Mouse (Mus musculus): ENCODE measurements around the gene Cdipt.

The Cdipt gene

DNA sequence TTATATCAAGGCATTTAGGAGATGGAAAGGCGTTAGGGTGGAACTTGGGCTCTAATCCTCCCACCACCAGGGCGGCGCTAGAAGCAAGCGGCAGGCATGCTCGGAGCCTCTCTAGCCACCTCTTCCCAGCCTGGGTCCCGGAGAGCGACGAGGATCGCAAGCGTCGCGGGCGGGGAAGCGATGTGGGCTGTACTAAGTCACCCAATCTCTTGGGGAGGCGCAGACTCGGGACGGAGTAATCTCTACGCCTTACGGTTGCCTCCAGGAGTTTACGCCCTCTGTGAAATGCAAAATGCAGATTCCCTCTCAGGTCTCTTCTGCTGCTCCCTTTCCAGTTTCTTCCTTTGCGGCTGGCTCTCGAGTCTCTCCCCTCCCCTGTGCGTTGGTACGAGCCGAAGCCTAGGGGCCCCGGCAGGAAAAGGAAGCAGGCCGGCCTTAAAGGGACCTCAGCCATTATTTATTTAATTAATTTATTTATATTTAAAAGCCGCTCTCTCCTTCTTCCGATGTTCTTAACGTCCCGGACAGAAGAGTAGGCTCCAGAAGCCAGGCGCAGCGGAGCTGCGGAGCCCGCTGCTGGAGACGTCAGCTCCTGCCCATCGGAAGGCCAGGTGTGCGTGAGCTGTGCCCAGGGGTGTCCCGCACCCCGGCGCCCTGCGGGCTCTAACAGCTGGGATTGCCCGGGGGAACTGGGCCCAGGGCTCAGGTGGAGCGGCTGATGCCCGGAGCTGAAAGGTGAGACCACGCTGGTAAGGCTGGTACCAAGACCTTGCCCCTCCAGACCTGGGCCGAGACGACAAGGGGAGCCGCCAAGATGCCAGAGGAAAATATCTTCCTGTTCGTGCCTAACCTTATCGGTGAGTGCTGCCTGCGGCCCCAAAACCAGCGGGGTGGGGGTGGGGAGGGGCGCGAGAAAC lies 494 bp downstream of the Cdipt start, which contains the start of gene Cdiptos:
TSS of gene Cdiptos (minus strand) at position 149 of the 917 bp plus-strand sequence.
- peak; percentile 97 for DNase-seq (ENCODE audit: low read depth, low spot score)

DNA sequence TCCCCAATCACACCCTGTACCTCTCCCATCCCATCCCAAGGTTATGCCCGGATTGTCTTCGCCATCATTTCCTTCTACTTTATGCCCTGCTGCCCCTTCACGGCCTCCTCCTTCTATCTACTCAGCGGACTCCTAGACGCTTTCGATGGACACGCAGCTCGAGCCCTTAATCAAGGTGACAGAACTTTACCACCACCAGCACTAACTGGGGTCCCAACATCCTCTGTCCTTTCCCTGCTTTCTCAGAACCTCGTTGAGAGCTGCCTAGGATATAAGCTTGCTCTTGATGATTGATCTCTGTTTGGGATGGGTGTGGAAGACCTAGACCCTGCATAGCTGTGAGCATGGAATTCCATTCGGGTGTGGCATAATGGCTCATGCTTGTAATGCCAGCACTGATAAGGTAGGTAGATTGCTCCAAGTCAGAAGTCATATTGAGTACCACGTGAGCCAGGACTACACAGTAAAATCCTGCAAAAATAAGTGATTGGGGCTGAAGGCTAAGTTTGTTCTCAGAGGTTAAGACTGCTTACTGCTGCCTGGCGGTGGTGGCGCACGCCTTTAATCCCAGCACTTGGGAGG lies 1.3 kb downstream of the Cdipt start:
- DNase-seq (ENCODE audit: low read depth, low spot score), result no peak

DNA sequence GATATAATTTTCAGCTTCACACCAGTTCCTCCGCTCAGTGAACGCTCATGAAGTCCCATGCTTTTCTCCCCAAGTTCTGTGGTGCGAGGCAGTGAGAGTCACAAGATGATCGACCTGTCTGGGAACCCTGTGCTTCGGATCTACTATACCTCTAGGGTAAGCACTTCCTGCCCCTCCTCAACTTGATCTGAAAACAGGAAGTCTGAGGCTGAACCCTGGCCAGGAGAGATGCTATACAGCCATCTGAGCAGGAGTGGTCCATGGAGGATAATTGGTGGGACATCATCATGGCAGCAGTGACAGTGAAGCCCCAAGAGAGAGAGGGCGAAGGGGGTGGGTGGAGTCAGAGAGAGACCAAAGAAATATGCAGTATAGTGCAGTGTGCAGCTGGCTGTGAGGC lies 3.1 kb downstream of the Cdipt start:
- DNase-seq (ENCODE audit: low read depth, low spot score), result no peak

- DNase-seq (ENCODE audit: low read depth, low spot score), result no peak
These were observed 5.9 kb downstream of the Cdipt start for GRCm38 (mm10) chr7:126981601-126982000.

DNA sequence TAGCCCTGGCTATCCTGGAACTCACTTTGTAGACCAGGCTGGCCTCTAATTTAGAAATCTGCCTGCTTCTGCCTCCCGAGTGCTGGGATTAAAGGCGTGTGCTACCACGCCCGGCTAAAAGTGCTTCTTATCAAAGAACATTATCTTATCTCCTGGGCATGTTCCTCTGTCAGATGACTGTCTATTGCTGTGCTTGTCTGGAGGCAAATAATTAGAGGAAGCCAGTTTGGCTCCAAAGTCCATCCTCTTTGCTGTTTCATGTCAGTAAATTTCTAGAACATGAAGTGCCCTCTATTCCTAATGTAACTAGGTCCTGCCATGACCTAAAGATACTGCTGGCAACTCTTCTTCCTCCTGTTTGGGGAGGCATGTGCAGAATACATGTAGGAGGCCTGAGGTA lies 6.3 kb downstream of the Cdipt start:
- DNase-seq (ENCODE audit: low read depth, low spot score), result no peak

GRCm38 (mm10) chr7:126983113-126983512 lies 7.4 kb downstream of the Cdipt start:
- DNase-seq (ENCODE audit: low read depth, low spot score), result no peak

DNA sequence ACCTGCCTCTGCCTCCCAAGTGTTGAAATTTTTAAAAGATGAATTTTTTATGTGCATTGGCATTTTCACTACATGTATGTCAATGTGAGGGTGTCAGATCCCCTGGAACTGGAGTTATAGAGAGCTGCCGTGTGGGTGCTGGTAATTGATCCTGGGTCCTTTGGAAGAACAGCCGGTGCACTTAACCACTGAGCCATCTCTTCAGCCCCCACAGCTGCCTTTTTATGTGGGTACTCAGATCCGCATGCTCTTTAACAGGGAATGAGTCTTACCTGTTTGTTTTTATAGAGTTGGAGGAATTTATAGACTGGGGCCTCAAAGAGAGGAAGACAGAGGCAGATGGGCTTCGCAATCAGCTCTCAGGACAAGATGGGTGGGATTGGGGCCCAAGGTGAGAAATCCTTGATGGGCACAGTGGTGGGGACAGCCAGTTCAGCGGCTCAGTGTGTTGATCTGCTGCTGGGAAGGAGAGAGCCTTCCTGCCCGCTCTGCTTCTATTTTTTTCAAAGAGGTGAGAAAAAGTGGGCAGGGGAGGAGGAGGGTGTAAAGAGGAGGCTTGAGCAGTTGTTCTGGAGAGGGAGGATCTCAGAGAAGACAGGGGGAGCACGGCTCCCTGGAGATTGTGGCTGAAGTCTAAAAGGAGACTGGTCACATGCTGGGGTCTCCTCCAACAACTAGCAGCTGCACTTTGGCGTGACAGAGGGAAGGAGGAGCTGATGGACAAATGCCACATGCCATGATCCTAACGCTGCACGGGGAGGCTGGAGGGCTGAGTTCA lies 9.1 kb downstream of the Cdipt start:
- DNase-seq (ENCODE audit: low read depth, low spot score), result no peak

DNA sequence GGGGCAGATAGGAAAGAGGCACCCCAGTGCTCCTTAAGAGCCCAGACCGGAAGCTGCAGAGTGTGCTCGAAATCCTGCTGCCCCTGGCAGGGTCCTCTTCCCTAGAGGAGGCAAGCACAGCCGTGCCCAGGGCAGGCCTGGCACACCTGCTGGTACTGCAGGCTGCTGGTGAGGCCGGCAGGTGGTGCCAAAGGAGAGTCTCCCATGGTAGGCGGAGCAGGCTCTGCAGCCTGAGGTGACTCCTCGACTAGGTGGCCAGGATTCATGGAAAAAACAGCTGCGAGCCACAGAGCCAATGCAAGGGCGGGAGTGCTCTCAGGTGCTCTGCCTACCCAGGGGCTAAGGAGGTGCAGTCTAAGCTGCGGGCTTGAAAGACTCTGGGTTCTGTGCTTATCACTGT lies 10.6 kb downstream of the Cdipt start:
- no peak for DNase-seq (ENCODE audit: low read depth, low spot score)

GRCm38 (mm10) chr7:126988816-126989215 lies 13.1 kb downstream of the Cdipt start:
- no peak for DNase-seq (ENCODE audit: low read depth, low spot score)

DNA sequence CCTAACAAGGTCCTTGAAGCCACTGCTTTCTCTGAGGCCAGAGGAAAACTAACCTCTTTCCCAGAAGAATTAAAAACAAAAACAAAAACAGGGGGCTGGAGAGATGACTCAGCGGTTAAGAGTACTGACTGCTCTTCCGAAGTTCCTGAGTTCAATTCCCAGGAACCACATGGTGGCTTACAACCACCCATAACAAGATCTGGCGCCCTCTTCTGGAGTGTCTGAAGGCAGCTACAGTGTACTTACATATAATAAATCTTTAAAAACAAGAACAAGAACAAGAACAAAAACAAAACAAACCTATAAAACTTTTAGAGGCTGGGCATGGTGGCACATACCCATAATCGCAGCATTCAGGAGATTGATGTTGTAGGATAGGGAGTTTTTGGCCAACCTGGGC lies 20.7 kb downstream of the Cdipt start:
- no peak for DNase-seq (ENCODE audit: low read depth, low spot score)

GRCm38 (mm10) chr7:126999568-126999967 lies 23.9 kb downstream of the Cdipt start:
- no peak for DNase-seq (ENCODE audit: low read depth, low spot score)

- DNase-seq (ENCODE audit: low read depth, low spot score), result no peak
These were observed 27.9 kb downstream of the Cdipt start for GRCm38 (mm10) chr7:127003620-127004019.

- peak; percentile 39 for DNase-seq (ENCODE audit: low read depth, low spot score)
These were observed 28.6 kb downstream of the Cdipt start for GRCm38 (mm10) chr7:127004122-127004875.

GRCm38 (mm10) chr7:127007313-127008024 lies 31.8 kb downstream of the Cdipt start:
- no peak for DNase-seq (ENCODE audit: low read depth, low spot score)

- peak; percentile 45 for DNase-seq (ENCODE audit: low read depth, low spot score)
These were observed 32.7 kb downstream of the Cdipt start for GRCm38 (mm10) chr7:127008239-127009019.

DNA sequence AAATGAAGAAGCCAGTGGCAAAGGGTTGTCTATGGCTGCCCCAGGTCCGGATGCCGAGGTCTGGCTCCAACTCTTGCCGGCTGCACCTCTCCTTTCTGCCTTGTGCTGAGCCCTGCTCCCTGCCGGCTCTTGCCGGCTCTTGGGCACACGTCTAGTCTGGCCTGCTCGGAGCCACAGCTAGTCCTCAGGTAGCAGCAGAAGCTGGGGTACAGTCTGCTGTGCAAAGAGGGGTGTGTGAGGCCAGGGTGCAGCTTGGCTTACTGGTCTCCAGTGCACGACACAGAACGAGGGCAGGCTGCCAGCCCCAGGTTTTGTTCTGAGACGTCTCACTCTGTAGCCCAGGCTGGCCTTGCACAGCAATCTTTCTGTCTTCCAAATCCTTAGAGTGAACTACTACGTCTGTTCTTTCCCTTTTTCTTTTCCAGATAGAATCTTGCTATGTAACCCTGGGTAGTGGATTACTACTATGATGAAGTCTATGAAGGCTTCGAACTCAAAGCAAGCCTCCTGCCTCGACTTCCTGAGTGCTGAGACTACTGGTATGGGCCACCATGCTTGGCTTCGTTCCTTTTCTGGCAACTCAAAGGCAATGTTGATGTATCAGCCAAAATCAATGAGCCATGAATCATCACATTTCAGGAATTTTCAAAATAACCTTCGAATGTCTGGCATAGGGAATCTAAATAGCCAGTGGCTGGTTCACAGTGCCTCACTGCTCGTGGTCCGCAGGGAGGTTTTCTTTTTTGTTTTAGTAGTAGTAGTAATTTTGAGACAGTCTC lies 33.8 kb downstream of the Cdipt start:
- DNase-seq (ENCODE audit: low read depth, low spot score), result no peak

- no peak for DNase-seq (ENCODE audit: low read depth, low spot score)
These were observed 35.3 kb downstream of the Cdipt start for GRCm38 (mm10) chr7:127011051-127011450.

DNA sequence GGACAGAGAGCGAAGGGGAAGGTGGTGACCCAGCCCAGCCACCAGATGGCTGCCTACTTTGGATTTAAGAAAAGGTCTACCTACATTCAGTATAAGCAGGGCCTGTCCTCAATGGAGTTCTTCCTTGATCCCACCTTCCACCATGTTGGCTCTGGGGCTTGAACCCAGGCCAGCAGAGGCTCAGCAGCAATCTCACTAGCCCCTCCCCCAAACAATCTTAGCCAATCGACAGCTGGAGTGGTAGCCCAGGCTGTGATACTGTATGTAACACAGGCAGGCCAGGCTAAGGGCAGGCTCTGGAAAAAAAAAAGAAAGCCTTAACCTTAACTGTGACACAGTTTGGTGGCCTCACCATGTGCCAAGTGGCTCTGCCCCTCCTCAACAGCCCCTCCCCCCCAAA lies 36.0 kb downstream of the Cdipt start:
- DNase-seq (ENCODE audit: low read depth, low spot score), result no peak

DNA sequence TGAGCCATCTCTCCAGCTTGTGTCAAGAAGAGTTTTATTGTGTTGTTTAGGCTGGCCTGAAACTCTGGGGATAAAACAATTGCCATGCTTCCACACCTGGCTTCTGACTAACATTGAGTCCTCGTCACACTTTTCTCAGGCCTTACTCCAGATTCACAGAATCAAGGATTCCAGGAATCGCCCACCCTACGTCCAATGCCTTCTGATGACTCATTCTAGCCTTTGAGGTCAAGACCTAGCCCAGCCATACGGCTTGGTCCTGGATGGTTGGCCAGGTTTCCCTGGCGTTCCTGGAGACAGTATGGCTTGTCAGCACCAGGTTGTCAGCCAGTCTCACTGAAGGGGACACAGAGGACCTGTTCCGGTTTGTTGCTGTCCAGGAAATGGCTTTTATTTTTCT lies 36.7 kb downstream of the Cdipt start:
- DNase-seq (ENCODE audit: low read depth, low spot score), result no peak
